Mouse (Mus musculus) subcutaneous adipose tissue, adult 2 months (tissue): ENCODE measurements around the gene Pfn1. TPM values are rescaled to one million over a fixed set of nuclear protein-coding genes. Genes with fewer than 3 reads are reported as not detected.

Experiments used
- polyA plus RNA-seq: library from polyadenylated mRNA; depleted of rRNA; stranded (reverse); fragments of >200 nt; gene quantifications from 2 replicates; pipeline ENCODE4 v1.2.3, GENCODE M21; 2012; ENCODE audit warnings: low replicate concordance; rRNA removed

Gene Pfn1
- polyA plus RNA-seq: 915 and 1,415 TPM in 2 replicates

GRCm38 (mm10) chr11:70654198-70654922 lies at the start of gene Pfn1:
Gene Pfn1 (minus strand): TSS chr11:70654644.

GRCm38 (mm10) chr11:70699722-70700556 lies 45.5 kb upstream of the Pfn1 start, which contains the start of the genes Inca1 and Kif1c:
Gene Inca1 (minus strand): TSS chr11:70700155.
Gene Kif1c (plus strand): TSS chr11:70700548.

GRCm38 (mm10) chr11:70687601-70688199 lies 33.3 kb upstream of the Pfn1 start, which contains the start of gene Camta2:
Gene Camta2 (minus strand): TSS chr11:70688105.

GRCm38 (mm10) chr11:70668771-70669505 lies 14.5 kb upstream of the Pfn1 start, which contains the start of gene Spag7:
Gene Spag7 (minus strand): TSS chr11:70669416.

GRCm38 (mm10) chr11:70656964-70657363 lies 2.5 kb upstream of the Pfn1 start, which contains the start of gene Eno3:
Gene Eno3 (plus strand): TSS chr11:70657202.

GRCm38 (mm10) chr11:70646691-70647650 lies 7.5 kb downstream of the Pfn1 start, which contains the start of the genes Rnf167 and Slc25a11:
Gene Rnf167 (plus strand): TSS chr11:70647235.
Gene Slc25a11 (minus strand): TSS chr11:70647479.

GRCm38 (mm10) chr11:70638714-70639278 lies 15.6 kb downstream of the Pfn1 start, which contains the start of gene Gp1ba:
Gene Gp1ba (plus strand): TSS chr11:70639122.

GRCm38 (mm10) chr11:70619101-70619500 lies 35.3 kb downstream of the Pfn1 start, which contains the start of gene Chrne:
Gene Chrne (minus strand): TSS chr11:70619216.

GRCm38 (mm10) chr11:70615516-70616093 lies 38.8 kb downstream of the Pfn1 start, which contains the start of gene 4930544D05Rik:
Gene 4930544D05Rik (plus strand): TSS chr11:70615848.

Other genes with a start within 250 kb of the Pfn1 start
- gene Pelp1, start 244.6 kb downstream of the Pfn1 start, polyA plus RNA-seq: 20.8 and 30.6 TPM in 2 replicates
- 59.2 and 84.6 TPM in 2 replicates for gene Arrb2, start 222.0 kb downstream of the Pfn1 start, polyA plus RNA-seq
- 25.2 and 25.9 TPM in 2 replicates for gene Med11, start 202.7 kb downstream of the Pfn1 start, polyA plus RNA-seq
- 6.1 and 13.8 TPM in 2 replicates for gene Zmynd15, start 195.2 kb downstream of the Pfn1 start, polyA plus RNA-seq
- gene Cxcl16, start 194.7 kb downstream of the Pfn1 start, polyA plus RNA-seq: 22.2 and 63.5 TPM in 2 replicates
- 0.99 and 1.3 TPM in 2 replicates for gene Tm4sf5, start 149.4 kb downstream of the Pfn1 start, polyA plus RNA-seq
- gene Vmo1, start 140.0 kb downstream of the Pfn1 start, polyA plus RNA-seq: 0.34 and 0.57 TPM in 2 replicates
- 0.51 TPM in 1 of 2 replicates, not detected in the other for gene Gltpd2, start 135.4 kb downstream of the Pfn1 start, polyA plus RNA-seq
- 334 and 427 TPM in 2 replicates for gene Psmb6, start 129.3 kb downstream of the Pfn1 start, polyA plus RNA-seq
- gene Gm40193, start 121.7 kb downstream of the Pfn1 start, polyA plus RNA-seq: not detected in 2 replicates
- 41.2 and 46.2 TPM in 2 replicates for gene Pld2, start 114.6 kb downstream of the Pfn1 start, polyA plus RNA-seq
- 57.5 and 70.6 TPM in 2 replicates for gene Mink1, start 91.8 kb downstream of the Pfn1 start, polyA plus RNA-seq
- gene 4930544D05Rik, start 38.8 kb downstream of the Pfn1 start, polyA plus RNA-seq: not detected in 2 replicates
- gene Chrne, start 35.4 kb downstream of the Pfn1 start, polyA plus RNA-seq: 0.18 and 0.30 TPM in 2 replicates
- gene Gp1ba, start 15.5 kb downstream of the Pfn1 start, polyA plus RNA-seq: not detected in 2 replicates
- 99.1 and 107 TPM in 2 replicates for gene Rnf167, start 7.4 kb downstream of the Pfn1 start, polyA plus RNA-seq
- 138 and 142 TPM in 2 replicates for gene Slc25a11, start 7.2 kb downstream of the Pfn1 start, polyA plus RNA-seq
- gene Eno3, start 2.6 kb upstream of the Pfn1 start, polyA plus RNA-seq: 12.2 and 21.2 TPM in 2 replicates
- 44.8 and 49.6 TPM in 2 replicates for gene Spag7, start 14.8 kb upstream of the Pfn1 start, polyA plus RNA-seq
- gene Camta2, start 33.5 kb upstream of the Pfn1 start, polyA plus RNA-seq: 32.0 and 38.5 TPM in 2 replicates
- 10.2 and 25.4 TPM in 2 replicates for gene Inca1, start 45.5 kb upstream of the Pfn1 start, polyA plus RNA-seq
- gene Kif1c, start 45.9 kb upstream of the Pfn1 start, polyA plus RNA-seq: 94.0 and 111 TPM in 2 replicates
- gene Zfp3, start 109.6 kb upstream of the Pfn1 start, polyA plus RNA-seq: 2.4 and 3.5 TPM in 2 replicates
- gene Scimp, start 157.9 kb upstream of the Pfn1 start, polyA plus RNA-seq: 0.72 and 2.6 TPM in 2 replicates
- 4.6 and 5.5 TPM in 2 replicates for gene Rabep1, start 190.1 kb upstream of the Pfn1 start, polyA plus RNA-seq